Mouse (Mus musculus): ENCODE measurements around the gene Pik3c2b. TPM values are rescaled to one million over a fixed set of nuclear protein-coding genes. Genes with fewer than 3 reads are reported as not detected.

Pik3c2b gene
- polyA plus RNA-seq, 1 experiment = 0.07 TPM

GRCm38 (mm10) chr1:133087206-133087905 lies 41.9 kb downstream of the Pik3c2b start:
- H3K27ac ChIP-seq (ENCODE audit: insufficient read depth, low read depth, low read length) = no peak overlapping the region
- TF ChIP-seq POLR2A (IDR thresholded peaks at IDR 0.05; ENCODE audit: borderline replicate concordance, low read depth, low read length) (no peak), CTCF (IDR thresholded peaks at IDR 0.05; ENCODE audit: low read depth, low read length) (peak; percentile 77)

DNA sequence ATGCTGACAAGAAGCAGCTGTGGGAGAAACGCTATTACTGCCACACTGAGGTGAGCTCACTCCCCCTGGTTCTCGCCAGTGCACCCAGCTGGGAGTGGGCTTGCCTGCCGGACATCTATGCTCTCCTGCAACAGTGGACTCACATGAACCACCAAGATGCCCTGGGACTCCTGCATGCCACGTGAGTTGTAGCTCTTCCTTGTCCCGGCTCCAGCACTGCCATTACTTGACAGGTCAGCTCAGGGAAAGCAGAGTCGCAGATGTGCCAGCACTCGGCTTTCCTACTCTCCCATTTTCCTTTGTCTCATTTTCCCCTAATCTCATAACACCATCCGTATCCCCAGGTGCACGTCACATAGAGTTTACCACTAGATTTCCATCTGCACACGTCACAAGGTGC lies 42.7 kb downstream of the Pik3c2b start:
- TF ChIP-seq POLR2A (IDR thresholded peaks at IDR 0.05; ENCODE audit: borderline replicate concordance, low read depth, low read length) (no peak), CTCF (IDR thresholded peaks at IDR 0.05; ENCODE audit: low read depth, low read length) (no peak)
- H3K27ac ChIP-seq (ENCODE audit: insufficient read depth, low read depth, low read length) = no peak overlapping the region
- H3K4me3 ChIP-seq (ENCODE audit: insufficient read depth, low read length) = no peak overlapping the region
- H3K4me1 ChIP-seq (ENCODE audit: control insufficient read depth, insufficient read depth, low read length) = peaks cover 5% of the 10 kb centered on the region

More at GRCm38 (mm10) chr1:133087206-133087905, 41.9 kb downstream of the Pik3c2b start:
- Histone ChIP-seq H3K4me1 (ENCODE audit: control insufficient read depth, insufficient read depth, low read length) (peaks cover 5% of the 10 kb centered on the region), H3K4me3 (ENCODE audit: insufficient read depth, low read length) (no peak overlapping the region)

DNA sequence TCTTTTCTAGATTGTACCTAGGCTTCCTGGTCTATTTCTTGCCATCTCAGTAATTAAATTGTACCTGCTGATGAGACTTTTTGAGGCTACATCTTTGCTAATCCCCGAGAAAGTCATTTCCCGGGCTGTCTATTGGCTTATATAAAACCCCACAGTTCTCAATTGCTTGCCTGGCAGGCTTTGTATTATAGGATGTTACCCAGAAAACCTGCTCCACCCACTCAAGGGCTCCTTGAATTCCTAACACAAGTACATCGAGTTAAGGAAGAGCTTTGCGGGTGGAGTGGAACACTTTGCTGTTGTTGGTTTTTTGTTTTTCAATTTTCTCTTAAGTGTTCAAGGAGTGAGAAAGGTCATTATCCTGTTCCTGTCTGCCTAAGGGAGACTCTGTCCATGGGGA lies 43.9 kb downstream of the Pik3c2b start:
- no peak for TF ChIP-seq POLR2A (IDR thresholded peaks at IDR 0.05; ENCODE audit: borderline replicate concordance, low read depth, low read length)
- no peak for TF ChIP-seq CTCF (IDR thresholded peaks at IDR 0.05; ENCODE audit: low read depth, low read length)
- Histone ChIP-seq H3K4me1 (ENCODE audit: control insufficient read depth, insufficient read depth, low read length) (no peaks in the 10 kb centered on the region), H3K4me3 (ENCODE audit: insufficient read depth, low read length) (no peak overlapping the region), H3K27ac (ENCODE audit: insufficient read depth, low read depth, low read length) (no peak overlapping the region)

- TF ChIP-seq POLR2A (IDR thresholded peaks at IDR 0.05; ENCODE audit: borderline replicate concordance, low read depth, low read length) (no peak), CTCF (IDR thresholded peaks at IDR 0.05; ENCODE audit: low read depth, low read length) (no peak)
- Histone ChIP-seq H3K4me1 (ENCODE audit: control insufficient read depth, insufficient read depth, low read length) (no peaks in the 10 kb centered on the region), H3K4me3 (ENCODE audit: insufficient read depth, low read length) (no peak overlapping the region), H3K27ac (ENCODE audit: insufficient read depth, low read depth, low read length) (no peak overlapping the region)
These were observed 45.2 kb downstream of the Pik3c2b start for GRCm38 (mm10) chr1:133090641-133091040.

- Histone ChIP-seq H3K27ac (ENCODE audit: insufficient read depth, low read depth, low read length) (no peak overlapping the region), H3K4me1 (ENCODE audit: control insufficient read depth, insufficient read depth, low read length) (no peaks in the 10 kb centered on the region), H3K4me3 (ENCODE audit: insufficient read depth, low read length) (no peak overlapping the region)
- TF ChIP-seq POLR2A (IDR thresholded peaks at IDR 0.05; ENCODE audit: borderline replicate concordance, low read depth, low read length) = no peak
- TF ChIP-seq CTCF (IDR thresholded peaks at IDR 0.05; ENCODE audit: low read depth, low read length) = no peak
These were observed 46.0 kb downstream of the Pik3c2b start for GRCm38 (mm10) chr1:133091483-133091882.

DNA sequence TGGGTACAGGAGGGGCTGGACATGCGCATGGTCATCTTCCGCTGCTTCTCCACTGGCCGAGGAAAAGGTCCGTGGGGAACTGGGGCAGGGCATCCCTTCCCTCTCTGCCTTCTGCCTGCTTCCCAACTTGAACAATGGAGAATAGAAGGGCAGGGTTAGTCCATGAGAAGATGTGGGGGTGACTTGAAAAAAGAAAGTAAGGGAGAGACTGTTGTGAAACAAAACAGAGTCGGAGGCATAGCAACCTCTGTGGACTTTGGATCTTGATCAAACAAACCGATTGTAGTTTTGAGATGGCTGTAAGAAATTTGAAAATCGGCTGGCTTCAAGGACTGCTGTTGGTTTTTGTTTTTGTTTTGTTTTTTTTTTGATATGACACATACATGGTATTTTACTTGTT lies 48.3 kb downstream of the Pik3c2b start:
- no peaks in the 10 kb centered on the region for H3K4me1 ChIP-seq (ENCODE audit: control insufficient read depth, insufficient read depth, low read length)
- H3K4me3 ChIP-seq (ENCODE audit: insufficient read depth, low read length) = no peak overlapping the region
- H3K27ac ChIP-seq (ENCODE audit: insufficient read depth, low read depth, low read length) = no peak overlapping the region
- no peak for TF ChIP-seq POLR2A (IDR thresholded peaks at IDR 0.05; ENCODE audit: borderline replicate concordance, low read depth, low read length)
- TF ChIP-seq CTCF (IDR thresholded peaks at IDR 0.05; ENCODE audit: low read depth, low read length) = no peak

GRCm38 (mm10) chr1:133100980-133101798 lies 55.7 kb downstream of the Pik3c2b start:
- H3K4me1 ChIP-seq (ENCODE audit: control insufficient read depth, insufficient read depth, low read length) = no peaks in the 10 kb centered on the region
- TF ChIP-seq CTCF (IDR thresholded peaks at IDR 0.05; ENCODE audit: low read depth, low read length) (peak; percentile 88), POLR2A (IDR thresholded peaks at IDR 0.05; ENCODE audit: borderline replicate concordance, low read depth, low read length) (no peak)
- no peak overlapping the region for H3K27ac ChIP-seq (ENCODE audit: insufficient read depth, low read depth, low read length)
- H3K4me3 ChIP-seq (ENCODE audit: insufficient read depth, low read length) = no peak overlapping the region

- TF ChIP-seq CTCF (IDR thresholded peaks at IDR 0.05; ENCODE audit: low read depth, low read length) (no peak), POLR2A (IDR thresholded peaks at IDR 0.05; ENCODE audit: borderline replicate concordance, low read depth, low read length) (no peak)
- no peaks in the 10 kb centered on the region for H3K4me1 ChIP-seq (ENCODE audit: control insufficient read depth, insufficient read depth, low read length)
- no peak overlapping the region for H3K4me3 ChIP-seq (ENCODE audit: insufficient read depth, low read length)
- H3K27ac ChIP-seq (ENCODE audit: insufficient read depth, low read depth, low read length) = no peak overlapping the region
These were observed 56.6 kb downstream of the Pik3c2b start for GRCm38 (mm10) chr1:133102108-133102507.

DNA sequence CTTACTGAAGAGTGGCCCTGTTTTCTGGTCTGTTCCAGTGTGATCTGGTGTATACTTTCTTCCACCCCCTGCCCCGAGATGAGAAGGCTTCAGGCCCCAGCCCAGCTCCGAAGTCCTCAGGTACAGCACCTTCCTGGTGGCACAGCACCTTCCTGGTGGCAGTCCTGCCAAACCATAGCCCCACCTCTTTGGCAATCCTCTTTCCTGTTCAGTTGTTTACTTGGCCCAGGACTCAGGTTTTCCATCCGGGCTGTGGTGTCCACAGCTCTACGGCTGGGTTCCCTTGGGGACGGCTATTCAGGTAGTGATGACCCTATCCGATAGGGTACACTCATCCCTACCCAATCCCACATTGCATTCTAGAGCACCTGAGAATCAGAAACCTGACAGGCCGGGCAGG lies 57.8 kb downstream of the Pik3c2b start:
- no peak overlapping the region for H3K27ac ChIP-seq (ENCODE audit: insufficient read depth, low read depth, low read length)
- TF ChIP-seq POLR2A (IDR thresholded peaks at IDR 0.05; ENCODE audit: borderline replicate concordance, low read depth, low read length) (no peak), CTCF (IDR thresholded peaks at IDR 0.05; ENCODE audit: low read depth, low read length) (no peak)
- H3K4me3 ChIP-seq (ENCODE audit: insufficient read depth, low read length) = no peak overlapping the region
- no peaks in the 10 kb centered on the region for H3K4me1 ChIP-seq (ENCODE audit: control insufficient read depth, insufficient read depth, low read length)

- H3K4me3 ChIP-seq (ENCODE audit: insufficient read depth, low read length) = no peak overlapping the region
- H3K27ac ChIP-seq (ENCODE audit: insufficient read depth, low read depth, low read length) = no peak overlapping the region
- H3K4me1 ChIP-seq (ENCODE audit: control insufficient read depth, insufficient read depth, low read length) = no peaks in the 10 kb centered on the region
- TF ChIP-seq POLR2A (IDR thresholded peaks at IDR 0.05; ENCODE audit: borderline replicate concordance, low read depth, low read length) = no peak
- TF ChIP-seq CTCF (IDR thresholded peaks at IDR 0.05; ENCODE audit: low read depth, low read length) = no peak
These were observed 58.4 kb downstream of the Pik3c2b start for GRCm38 (mm10) chr1:133103871-133104270.

All from bone marrow macrophage, adult 2 months (primary cell).